Mouse (Mus musculus): ENCODE results near the gene Adcy3. TPM values are rescaled to one million over a fixed set of nuclear protein-coding genes. Genes with fewer than 3 reads are reported as not detected.

The Adcy3 gene
- total and polyA plus RNA-seq, 3 experiments, result 3.4 to 4.8 (median 4.3) TPM

GRCm38 (mm10) chr12:4184648-4185047 is 51.7 kb downstream of the Adcy3 start:
- DNase-seq, result no peak
- Histone ChIP-seq H3K9ac (ENCODE audit: low read depth, low read length) (no peak overlapping the region), H3K36me3 (ENCODE audit: control insufficient read depth, insufficient read depth, low read length) (no peaks in the 10 kb centered on the region), H3K27ac (no peak overlapping the region), H3K27me3 (ENCODE audit: control insufficient read depth, insufficient read depth, low read length) (no peaks in the 10 kb centered on the region), H3K4me1 (ENCODE audit: control insufficient read depth, insufficient read depth, low read length) (peaks cover 1% of the 10 kb centered on the region), H3K4me3 (no peak overlapping the region), H3K79me2 (replicated peaks; ENCODE audit: control insufficient read depth, insufficient read depth, low read length) (no peaks in the 10 kb centered on the region)
- TF ChIP-seq CTCF (IDR thresholded peaks at IDR 0.05) (no peak), POLR2A (IDR thresholded peaks at IDR 0.05; ENCODE audit: insufficient read depth, low read depth, low read length) (no peak), EP300 (IDR thresholded peaks at IDR 0.05; ENCODE audit: insufficient read depth, low read depth, low read length) (no peak)
- WGBS, result 36% methylated on average over 2 of the region's 2 CpGs
- intact Hi-C loops (cut with DNase I), result no loop called here

DNA sequence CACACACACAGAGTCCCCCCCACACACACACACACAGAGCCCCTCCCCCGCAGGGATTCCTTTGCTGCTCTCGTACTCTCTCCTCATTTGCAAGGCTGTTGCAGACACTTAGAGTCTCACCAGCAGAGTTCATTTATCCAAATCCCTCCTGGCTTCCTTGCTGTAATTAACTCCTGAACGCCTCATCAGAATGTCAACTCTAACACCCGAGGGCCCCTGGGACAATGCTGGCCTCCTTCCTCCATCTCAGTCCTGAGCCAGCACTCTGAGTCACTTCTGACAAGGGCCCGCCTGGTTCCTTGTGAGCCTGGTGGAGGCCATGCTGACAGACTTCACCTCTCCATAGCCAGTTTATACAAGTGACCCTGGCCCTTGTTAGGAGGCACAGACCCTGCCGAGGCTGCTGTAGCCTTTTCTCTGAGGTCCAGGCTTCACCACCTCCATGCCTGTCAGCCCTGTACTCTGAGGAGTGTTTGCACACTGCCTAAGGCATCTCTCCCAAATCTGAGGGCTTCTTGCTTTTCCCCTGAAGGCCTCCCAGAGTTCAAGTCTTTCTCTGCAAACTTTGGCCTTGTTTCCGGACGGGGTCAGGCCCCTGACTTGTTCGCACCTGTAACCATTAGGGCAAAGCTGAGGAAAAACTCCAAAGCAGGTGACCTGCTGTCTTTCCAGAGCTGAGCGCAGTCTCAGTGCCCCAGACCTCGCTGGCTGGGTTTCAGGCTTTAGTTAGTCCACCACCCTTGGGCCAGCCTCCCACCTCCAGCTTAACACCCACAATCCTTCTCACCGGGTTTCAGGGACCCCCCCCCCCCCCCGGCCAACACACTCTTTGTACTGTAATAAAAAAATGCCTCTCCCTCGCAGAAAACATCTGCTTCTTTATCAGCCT is 55.5 kb downstream of the Adcy3 start:
- Histone ChIP-seq H3K4me3 (no peak overlapping the region), H3K79me2 (replicated peaks; ENCODE audit: control insufficient read depth, insufficient read depth, low read length) (no peaks in the 10 kb centered on the region), H3K27ac (no peak overlapping the region), H3K4me1 (ENCODE audit: control insufficient read depth, insufficient read depth, low read length) (peaks cover 2% of the 10 kb centered on the region), H3K36me3 (ENCODE audit: control insufficient read depth, insufficient read depth, low read length) (no peaks in the 10 kb centered on the region), H3K27me3 (ENCODE audit: control insufficient read depth, insufficient read depth, low read length) (no peaks in the 10 kb centered on the region), H3K9ac (ENCODE audit: low read depth, low read length) (no peak overlapping the region)
- 42% methylated on average over 14 of the region's 14 CpGs for WGBS
- DNase-seq, result peak; percentile 82
- TF ChIP-seq CTCF (IDR thresholded peaks at IDR 0.05), result no peak
- TF ChIP-seq POLR2A (IDR thresholded peaks at IDR 0.05; ENCODE audit: insufficient read depth, low read depth, low read length), result no peak
- TF ChIP-seq EP300 (IDR thresholded peaks at IDR 0.05; ENCODE audit: insufficient read depth, low read depth, low read length), result no peak
- intact Hi-C loops (cut with DNase I), result no loop called here

GRCm38 (mm10) chr12:4189060-4189447 is 56.2 kb downstream of the Adcy3 start:
- Histone ChIP-seq H3K27ac (no peak overlapping the region), H3K27me3 (ENCODE audit: control insufficient read depth, insufficient read depth, low read length) (no peaks in the 10 kb centered on the region), H3K36me3 (ENCODE audit: control insufficient read depth, insufficient read depth, low read length) (no peaks in the 10 kb centered on the region), H3K9ac (ENCODE audit: low read depth, low read length) (no peak overlapping the region), H3K79me2 (replicated peaks; ENCODE audit: control insufficient read depth, insufficient read depth, low read length) (no peaks in the 10 kb centered on the region), H3K4me1 (ENCODE audit: control insufficient read depth, insufficient read depth, low read length) (peaks cover 2% of the 10 kb centered on the region), H3K4me3 (no peak overlapping the region)
- peak in 1 of 2 experiments; percentile 16 for DNase-seq
- TF ChIP-seq POLR2A (IDR thresholded peaks at IDR 0.05; ENCODE audit: insufficient read depth, low read depth, low read length), result no peak
- TF ChIP-seq EP300 (IDR thresholded peaks at IDR 0.05; ENCODE audit: insufficient read depth, low read depth, low read length), result no peak
- peak; percentile 25 for TF ChIP-seq CTCF (IDR thresholded peaks at IDR 0.05)
- intact Hi-C loops (cut with DNase I), result no loop called here
- 55% methylated on average over 5 of the region's 5 CpGs for WGBS

DNA sequence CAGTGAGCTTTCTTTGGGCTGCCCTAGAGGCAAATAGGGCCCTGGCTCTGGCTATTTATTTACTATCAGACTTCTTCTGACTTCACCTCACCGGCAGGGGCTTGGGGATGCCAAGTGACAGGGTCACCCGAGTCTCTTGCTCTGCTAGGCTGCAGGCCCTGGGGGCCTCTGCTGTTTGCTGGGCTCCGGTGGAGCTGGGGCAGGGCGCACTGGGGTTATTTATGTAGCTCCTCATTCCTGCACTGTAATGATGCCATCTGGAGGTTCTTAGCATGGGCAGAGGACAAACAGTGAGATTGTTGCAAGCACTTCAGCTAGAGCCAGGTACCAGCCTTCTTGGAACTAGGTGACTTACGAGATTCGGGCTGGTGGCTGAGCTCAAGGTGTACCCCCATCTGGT is 59.6 kb downstream of the Adcy3 start:
- no peaks in the 10 kb centered on the region for H3K36me3 ChIP-seq (ENCODE audit: control insufficient read depth, insufficient read depth, low read length)
- peaks cover 2% of the 10 kb centered on the region for H3K4me1 ChIP-seq (ENCODE audit: control insufficient read depth, insufficient read depth, low read length)
- no peak for DNase-seq
- no peak for TF ChIP-seq POLR2A (IDR thresholded peaks at IDR 0.05; ENCODE audit: insufficient read depth, low read depth, low read length)
- no peak for TF ChIP-seq CTCF (IDR thresholded peaks at IDR 0.05)
- no peak for TF ChIP-seq EP300 (IDR thresholded peaks at IDR 0.05; ENCODE audit: insufficient read depth, low read depth, low read length)
- no peaks in the 10 kb centered on the region for H3K27me3 ChIP-seq (ENCODE audit: control insufficient read depth, insufficient read depth, low read length)
- no peak overlapping the region for H3K27ac ChIP-seq
- H3K9ac ChIP-seq (ENCODE audit: low read depth, low read length), result no peak overlapping the region
- no peak overlapping the region for H3K4me3 ChIP-seq
- H3K79me2 ChIP-seq (replicated peaks; ENCODE audit: control insufficient read depth, insufficient read depth, low read length), result no peaks in the 10 kb centered on the region
- WGBS, result 85% methylated on average over 6 of the region's 6 CpGs
- intact Hi-C loops (cut with DNase I), result no loop called here

DNA sequence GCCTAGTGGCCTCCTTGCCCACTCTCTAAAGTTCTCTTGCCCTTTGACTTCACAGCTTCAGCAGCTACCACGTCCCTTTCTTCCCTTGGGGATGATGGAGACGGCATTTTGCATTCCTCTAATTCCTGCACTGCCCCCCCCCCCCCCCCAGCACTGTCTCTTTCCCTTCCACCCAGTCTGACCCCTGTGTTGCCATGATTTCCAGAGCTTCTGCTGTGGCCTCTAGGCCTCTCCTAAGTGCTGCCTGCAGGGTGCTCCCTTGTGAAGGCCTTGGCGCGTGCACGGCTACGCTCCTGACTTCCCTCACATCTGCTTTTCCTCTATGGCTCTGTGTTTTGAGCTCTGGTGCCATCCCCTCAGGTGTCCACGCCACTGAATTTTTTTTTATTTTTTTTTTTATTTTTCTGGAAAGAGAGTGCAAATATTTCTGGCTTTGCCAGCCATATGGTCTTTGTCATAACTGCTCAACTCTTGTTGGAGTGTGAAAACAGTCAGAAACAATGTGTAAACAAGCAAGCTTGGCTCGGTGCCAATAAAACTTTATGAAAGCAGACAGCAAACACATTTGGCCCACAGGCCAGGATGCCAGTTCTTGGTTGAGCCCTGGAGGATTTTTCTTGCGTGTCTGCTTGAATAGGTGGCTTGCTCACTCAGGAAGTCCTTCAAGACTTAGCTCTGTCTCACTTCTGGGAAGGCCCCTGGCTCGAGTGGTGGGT is 60.3 kb downstream of the Adcy3 start:
- H3K27me3 ChIP-seq (ENCODE audit: control insufficient read depth, insufficient read depth, low read length), result no peaks in the 10 kb centered on the region
- H3K4me1 ChIP-seq (ENCODE audit: control insufficient read depth, insufficient read depth, low read length), result peaks cover 2% of the 10 kb centered on the region
- H3K36me3 ChIP-seq (ENCODE audit: control insufficient read depth, insufficient read depth, low read length), result no peaks in the 10 kb centered on the region
- no peak for TF ChIP-seq POLR2A (IDR thresholded peaks at IDR 0.05; ENCODE audit: insufficient read depth, low read depth, low read length)
- no peak for TF ChIP-seq CTCF (IDR thresholded peaks at IDR 0.05)
- TF ChIP-seq EP300 (IDR thresholded peaks at IDR 0.05; ENCODE audit: insufficient read depth, low read depth, low read length), result no peak
- WGBS, result 47% methylated on average over 10 of the region's 10 CpGs
- no peaks in the 10 kb centered on the region for H3K79me2 ChIP-seq (replicated peaks; ENCODE audit: control insufficient read depth, insufficient read depth, low read length)
- H3K27ac ChIP-seq, result no peak overlapping the region
- no peak overlapping the region for H3K9ac ChIP-seq (ENCODE audit: low read depth, low read length)
- no peak overlapping the region for H3K4me3 ChIP-seq
- intact Hi-C loops (cut with DNase I), result no loop called here
- no peak for DNase-seq

- Histone ChIP-seq H3K79me2 (replicated peaks; ENCODE audit: control insufficient read depth, insufficient read depth, low read length) (no peaks in the 10 kb centered on the region), H3K4me3 (no peak overlapping the region), H3K9ac (ENCODE audit: low read depth, low read length) (no peak overlapping the region), H3K36me3 (ENCODE audit: control insufficient read depth, insufficient read depth, low read length) (no peaks in the 10 kb centered on the region), H3K4me1 (ENCODE audit: control insufficient read depth, insufficient read depth, low read length) (peaks cover under 1% of the 10 kb centered on the region), H3K27ac (no peak overlapping the region), H3K27me3 (ENCODE audit: control insufficient read depth, insufficient read depth, low read length) (no peaks in the 10 kb centered on the region)
- DNase-seq, result no peak
- intact Hi-C loops (cut with DNase I), result no loop called here
- TF ChIP-seq CTCF (IDR thresholded peaks at IDR 0.05), result no peak
- TF ChIP-seq POLR2A (IDR thresholded peaks at IDR 0.05; ENCODE audit: insufficient read depth, low read depth, low read length), result no peak
- TF ChIP-seq EP300 (IDR thresholded peaks at IDR 0.05; ENCODE audit: insufficient read depth, low read depth, low read length), result no peak
- WGBS, result 92% methylated on average over 14 of the region's 14 CpGs
Measured at GRCm38 (mm10) chr12:4194643-4195042, 61.7 kb downstream of the Adcy3 start.

All from heart, adult 2 months (tissue).